ENCODE assay signal across 31 mouse cellular contexts in genomic region chr17:85432923-85433322, GRCm38 (mm10).
DNase-seq lines count a peak whose midpoint lies in the region; ATAC-seq lines count a peak whose summit lies in the region.
"Had no signal": no experiment of that assay in that cellular context is flagged by ENCODE, and none has a peak within 500 bp of the region (broad histone marks: within the 10 kb centered on the region; RNA-seq: fewer than 3 reads in every experiment).

No protein-coding gene starts in this region.

- no peak overlapping the region for H3K4me3 ChIP-seq in heart, embryonic 15.5 days
- H3K4me3 ChIP-seq in heart, embryonic 10.5 days = no peak overlapping the region; the same call in 1 of the 2 replicates
- no peak overlapping the region for H3K4me3 ChIP-seq in kidney, embryonic 14.5 days (ENCODE audit: low read length)
- H3K4me3 ChIP-seq in kidney, embryonic 16.5 days (ENCODE audit: low read length) = no peak overlapping the region
- no peak overlapping the region for H3K4me3 ChIP-seq in neural tube, embryonic 11.5 days (ENCODE audit: low read depth, low read length)
- H3K4me3 ChIP-seq: embryonic facial prominence, embryonic 12.5 days; limb, embryonic 10.5 days; limb, embryonic 15.5 days; liver, embryonic 13.5 days; myocyte had no signal

- ATAC-seq in heart, embryonic 15.5 days (replicated peaks; ENCODE audit: insufficient number of reproducible peaks, insufficient read depth, low FRiP score, low read depth) = no peak
- 0 out of 2 replicates have a peak, but pooled peaks have one; percentile 35 for ATAC-seq in kidney, embryonic 14.5 days (ENCODE audit: low FRiP score, low TSS enrichment)
- no peak for ATAC-seq in kidney, embryonic 16.5 days (ENCODE audit: low FRiP score, low TSS enrichment)
- no peak for ATAC-seq in neural tube, embryonic 11.5 days (ENCODE audit: insufficient read depth, low FRiP score, low TSS enrichment)
- ATAC-seq: forebrain, embryonic 14.5 days; hindbrain, embryonic 16.5 days; intestine, postnatal 0 days; lung, postnatal 0 days had no signal

- DNase-seq in heart, embryonic 10.5 days (ENCODE audit: low spot score) = no peak
- no peak for DNase-seq in neural tube, embryonic 11.5 days (ENCODE audit: low spot score)
- no peak for DNase-seq in neural tube, embryonic 10.5 days (ENCODE audit: extremely low spot score, low spot score)
- no peak for DNase-seq in gastrocnemius, postnatal 25 days
- DNase-seq: adrenal gland, postnatal 25 days; B cell, adult 2 months; cerebellum, adult 11-12 months; cerebellum, adult 9-11 months; embryo, embryonic 11 days; gastrocnemius, postnatal 14 days; heart, adult 18-20 months; kidney, postnatal 14 days; layer of hippocampus, adult 9-11 months; liver, embryonic 13.5 days; lung, adult 18-20 months; right cerebral cortex, postnatal 4 days; thymus, adult 18-20 months; thymus, postnatal 25 days had no signal

- H3K27ac ChIP-seq in heart, embryonic 15.5 days = no peak overlapping the region
- H3K27ac ChIP-seq in heart, embryonic 10.5 days = no peak overlapping the region
- no peak overlapping the region for H3K27ac ChIP-seq in kidney, embryonic 14.5 days (ENCODE audit: low read depth, low read length)
- H3K27ac ChIP-seq in kidney, embryonic 16.5 days (ENCODE audit: low read length) = no peak overlapping the region
- 0 out of 2 replicates have a peak overlapping the region, but pooled peaks have one; percentile 27 for H3K27ac ChIP-seq in neural tube, embryonic 11.5 days (ENCODE audit: low read depth, low read length)
- H3K27ac ChIP-seq: embryonic facial prominence, embryonic 12.5 days; limb, embryonic 10.5 days; limb, embryonic 15.5 days; liver, embryonic 13.5 days; macrophage; stomach, postnatal 0 days had no signal

- 16% methylated on average over 8 of the region's 8 CpGs for WGBS in heart, embryonic 15.5 days
- WGBS in heart, embryonic 10.5 days = 23% methylated on average over 8 of the region's 8 CpGs
- 38% methylated on average over 8 of the region's 8 CpGs for WGBS in kidney, embryonic 14.5 days
- 22% methylated on average over 8 of the region's 8 CpGs for WGBS in kidney, embryonic 16.5 days
- 64% methylated on average over 8 of the region's 8 CpGs for WGBS in neural tube, embryonic 11.5 days

- H3K4me2 ChIP-seq in heart, embryonic 15.5 days = peak overlapping the region; percentile 33
- H3K4me2 ChIP-seq in kidney, embryonic 14.5 days (replicated peaks; ENCODE audit: low read depth, low read length) = no peak overlapping the region
- H3K4me2 ChIP-seq in kidney, embryonic 16.5 days (replicated peaks; ENCODE audit: low read depth, low read length) = no peak overlapping the region
- H3K4me2 ChIP-seq in neural tube, embryonic 11.5 days (ENCODE audit: low read depth) = no peak overlapping the region
- H3K4me2 ChIP-seq: embryonic facial prominence, embryonic 12.5 days; limb, embryonic 15.5 days; liver, embryonic 13.5 days had no signal

- H3K36me3 ChIP-seq in heart, embryonic 15.5 days = no peaks in the 10 kb centered on the region
- no peaks in the 10 kb centered on the region for H3K36me3 ChIP-seq in heart, embryonic 10.5 days
- H3K36me3 ChIP-seq in kidney, embryonic 14.5 days (ENCODE audit: control insufficient read depth, insufficient read depth, low read length) = no peaks in the 10 kb centered on the region
- no peaks in the 10 kb centered on the region for H3K36me3 ChIP-seq in kidney, embryonic 16.5 days (ENCODE audit: insufficient read depth, low read length)
- no peaks in the 10 kb centered on the region for H3K36me3 ChIP-seq in neural tube, embryonic 11.5 days (ENCODE audit: control insufficient read depth, insufficient read depth, low read length)
- H3K36me3 ChIP-seq: embryonic facial prominence, embryonic 12.5 days; limb, embryonic 10.5 days; limb, embryonic 15.5 days; liver, embryonic 13.5 days had no signal

- H3K9ac ChIP-seq in heart, embryonic 15.5 days = no peak overlapping the region
- H3K9ac ChIP-seq in kidney, embryonic 14.5 days (ENCODE audit: low read depth, low read length) = no peak overlapping the region
- H3K9ac ChIP-seq in kidney, embryonic 16.5 days (replicated peaks; ENCODE audit: low read length) = no peak overlapping the region
- no peak overlapping the region for H3K9ac ChIP-seq in neural tube, embryonic 11.5 days (ENCODE audit: low read length)
- H3K9ac ChIP-seq: embryonic facial prominence, embryonic 12.5 days; limb, embryonic 15.5 days; liver, embryonic 13.5 days had no signal

- H3K4me1 ChIP-seq in heart, embryonic 15.5 days (replicated peaks) = peaks cover 4% of the 10 kb centered on the region; the same call in 1 of the 2 replicates
- H3K4me1 ChIP-seq in heart, embryonic 10.5 days = peaks cover 6% of the 10 kb centered on the region
- H3K4me1 ChIP-seq in kidney, embryonic 14.5 days (ENCODE audit: control insufficient read depth, insufficient read depth, low read length) = no peaks in the 10 kb centered on the region
- H3K4me1 ChIP-seq in kidney, embryonic 16.5 days (ENCODE audit: insufficient read depth, low read length) = 0 out of 2 replicates have a peak, but pooled peaks cover 3% of the 10 kb centered on the region
- H3K4me1 ChIP-seq in neural tube, embryonic 11.5 days (ENCODE audit: control insufficient read depth, insufficient read depth, low read length) = no peaks in the 10 kb centered on the region
- H3K4me1 ChIP-seq: embryonic facial prominence, embryonic 12.5 days; limb, embryonic 10.5 days; limb, embryonic 15.5 days; liver, embryonic 13.5 days had no signal

- H3K27me3 ChIP-seq in heart, embryonic 15.5 days = no peaks in the 10 kb centered on the region
- no peaks in the 10 kb centered on the region for H3K27me3 ChIP-seq in heart, embryonic 10.5 days (ENCODE audit: insufficient read depth, poor library complexity, severe bottlenecking)
- no peaks in the 10 kb centered on the region for H3K27me3 ChIP-seq in kidney, embryonic 14.5 days (ENCODE audit: control insufficient read depth, insufficient read depth, low read length)
- no peaks in the 10 kb centered on the region for H3K27me3 ChIP-seq in kidney, embryonic 16.5 days (ENCODE audit: insufficient read depth, low read length)
- H3K27me3 ChIP-seq in neural tube, embryonic 11.5 days (ENCODE audit: control insufficient read depth, insufficient read depth, low read length) = no peaks in the 10 kb centered on the region
- H3K27me3 ChIP-seq: embryonic facial prominence, embryonic 12.5 days; limb, embryonic 15.5 days; liver, embryonic 13.5 days had no signal

- H3K9me3 ChIP-seq in heart, embryonic 15.5 days (replicated peaks) = no peaks in the 10 kb centered on the region
- H3K9me3 ChIP-seq in heart, embryonic 10.5 days = no peaks in the 10 kb centered on the region
- H3K9me3 ChIP-seq in kidney, embryonic 14.5 days (ENCODE audit: control insufficient read depth, low read length) = no peaks in the 10 kb centered on the region
- H3K9me3 ChIP-seq in kidney, embryonic 16.5 days (ENCODE audit: low read length) = no peaks in the 10 kb centered on the region
- no peaks in the 10 kb centered on the region for H3K9me3 ChIP-seq in neural tube, embryonic 11.5 days (ENCODE audit: control insufficient read depth, low read length)
- H3K9me3 ChIP-seq: embryonic facial prominence, embryonic 12.5 days; limb, embryonic 10.5 days; limb, embryonic 15.5 days; liver, embryonic 13.5 days had no signal
